ENCODE assay signal across 25 mouse cellular contexts in the genomic region with DNA sequence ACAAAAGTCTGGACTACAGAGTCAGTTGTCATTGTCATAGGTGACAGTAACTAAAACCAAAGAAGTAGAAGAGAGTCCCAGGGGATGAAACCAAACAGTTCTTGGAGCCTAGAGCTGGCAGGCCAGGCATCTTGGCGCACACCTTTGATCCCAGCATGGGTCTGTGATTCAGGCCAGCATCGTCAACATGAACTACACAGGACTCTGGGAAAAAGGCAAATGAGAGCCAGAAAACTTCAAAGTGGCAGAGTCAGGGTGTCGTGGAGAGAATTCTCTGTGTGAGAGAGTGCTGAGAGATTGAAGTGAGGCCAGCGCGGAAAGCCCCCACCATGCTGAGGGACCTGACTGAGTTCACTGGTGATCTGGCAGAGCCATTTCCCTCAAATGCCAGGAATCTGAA. TPM values are rescaled to one million over a fixed set of nuclear protein-coding genes. Genes with fewer than 3 reads are reported as not detected.
A peak's percentile ranks its signal among the peaks of the same experiment; 100 is the strongest.
DNase-seq lines count a peak whose midpoint lies in the region; ATAC-seq and TF ChIP-seq lines count a peak whose summit lies in the region.
"Had no signal": no experiment of that assay in that cellular context is flagged by ENCODE, and none has a peak within 500 bp of the region (broad histone marks: within the 10 kb centered on the region; RNA-seq: fewer than 3 reads in every experiment).

No protein-coding gene starts in this region.

- TF ChIP-seq POLR2A in cerebellum, adult 2 months (IDR thresholded peaks at IDR 0.05; ENCODE audit: borderline replicate concordance, insufficient read depth, low read length), result no peak

- TF ChIP-seq CTCF in layer of hippocampus, adult 2 months (conservative IDR thresholded peaks at IDR 0.05), result no peak
- no peak for TF ChIP-seq CTCF in cerebellum, adult 2 months (IDR thresholded peaks at IDR 0.05; ENCODE audit: borderline replicate concordance, insufficient read depth, low read depth, low read length)

- no peak for DNase-seq in cerebellum, postnatal 4 days (ENCODE audit: low spot score in 2 of 2)
- DNase-seq in layer of hippocampus, adult 2 months (ENCODE audit: low spot score in 2 of 2), result no peak
- no peak for DNase-seq in layer of hippocampus, adult 9-10 months (ENCODE audit: low spot score)
- peak; percentile 81 to 84 for DNase-seq in cerebellum, adult 2 months
- DNase-seq in cerebellum, postnatal 36 days, result peak; percentile 72 to 79
- DNase-seq in thymus, postnatal 4 days, result no peak
- DNase-seq: adrenal gland, postnatal 10 days; gastrocnemius, adult 2 months; heart, postnatal 36 days; kidney, adult 8-10 months; kidney, postnatal 14 days; lung, adult 18-20 months; lung, postnatal 14 days; right cerebral cortex, postnatal 4 days; thymus, adult 2 months had no signal

- ATAC-seq in cerebellum, adult (ENCODE audit: insufficient number of reproducible peaks, low FRiP score, low TSS enrichment), result 0 out of 2 replicates have a peak, but pooled peaks have one; percentile 31
- no peak for ATAC-seq in CD4-positive, CD25-positive, alpha-beta regulatory T cell, adult 4 months
- ATAC-seq: activated CD4-positive, CD25-positive, alpha-beta regulatory T cell, adult 4 months; forebrain, embryonic 15.5 days; midbrain, embryonic 16.5 days had no signal

- no peak overlapping the region for H3K4me3 ChIP-seq in layer of hippocampus, adult 2 months
- no peak overlapping the region for H3K4me3 ChIP-seq in cerebellum, adult 2 months (replicated peaks; ENCODE audit: insufficient read depth, low read depth, low read length)
- H3K4me3 ChIP-seq: embryonic facial prominence, embryonic 12.5 days; erythroblast, embryonic 14.5 days; forebrain, embryonic 15.5 days; gastrocnemius, adult 2 months; heart, embryonic 13.5 days; limb, embryonic 10.5 days; megakaryocyte, embryonic 14.5 days had no signal

- 5% methylated on average over 5 of the region's 5 CpGs for WGBS in cerebellum, adult 2 months

- no peaks in the 10 kb centered on the region for H3K27me3 ChIP-seq in cerebellum, adult 2 months (ENCODE audit: control insufficient read depth, insufficient read depth, low read length)
- H3K27me3 ChIP-seq: embryonic facial prominence, embryonic 12.5 days; forebrain, embryonic 15.5 days; heart, embryonic 13.5 days; megakaryocyte, embryonic 14.5 days had no signal

- H3K4me1 ChIP-seq in cerebellum, adult 2 months (ENCODE audit: control insufficient read depth, insufficient read depth, low read length), result peaks cover 14% of the 10 kb centered on the region
- H3K4me1 ChIP-seq: embryonic facial prominence, embryonic 12.5 days; forebrain, embryonic 15.5 days; limb, embryonic 10.5 days had no signal

- peak overlapping the region; percentile 78; the same call in 1 of the 2 replicates for H3K27ac ChIP-seq in layer of hippocampus, adult 2 months
- peak overlapping the region; percentile 27; the same call in 1 of the 2 replicates for H3K27ac ChIP-seq in cerebellum, adult 2 months (ENCODE audit: insufficient read depth, low read length)
- H3K27ac ChIP-seq: embryonic facial prominence, embryonic 12.5 days; forebrain, embryonic 15.5 days; gastrocnemius, adult 2 months; heart, embryonic 13.5 days; limb, embryonic 10.5 days had no signal

RNA-seq across cellular contexts. Expression of gene Klf9, which starts 29.4 kb away (rescaled TPM):
- total RNA-seq in layer of hippocampus, adult 2 months (2021), result 100 to 1,000 TPM; 176 to 178 TPM
- polyA plus RNA-seq in cerebellum, adult 2 months (2012; rRNA removed), result 93.5 and 97.3 TPM in 2 replicates
- 1 to 10 TPM; 3.6 to 4.3 TPM for polyA plus RNA-seq in CD4-positive, CD25-positive, alpha-beta regulatory T cell, adult 4 months (2017; shearing (Covaris generic))

Comparison
In these comparisons a context has a peak if more than half of its experiments do, and no peak if none do; other contexts are left out.
1. DNase-seq: peak in cerebellum, adult 2 months (2 of 2) and cerebellum, postnatal 36 days (2 of 2); none in cerebellum, postnatal 4 days (0 of 2), layer of hippocampus, adult 2 months (0 of 2), layer of hippocampus, adult 9-10 months (single experiment) and thymus, postnatal 4 days (single experiment).
2. RNA of gene Klf9, which starts 29.4 kb away (polyA plus RNA-seq): 93.5 to 97.3 TPM in cerebellum, adult 2 months; 3.6 to 4.3 TPM in CD4-positive, CD25-positive, alpha-beta regulatory T cell, adult 4 months; every median in the first group is over 10 times any median in the second.